Mouse (Mus musculus): ENCODE measurements around the gene Tcap. TPM values are rescaled to one million over a fixed set of nuclear protein-coding genes. Genes with fewer than 3 reads are reported as not detected.
A peak's percentile ranks its signal among the peaks of the same experiment; 100 is the strongest.

Gene Tcap
- polyA plus RNA-seq, 1 experiment from 2014 or later, result 1.7 TPM

GRCm38 (mm10) chr11:98341174-98341573 is 42.4 kb upstream of the Tcap start:
- WGBS (ENCODE audit: insufficient replicate concordance), result 53% methylated on average over 4 of the region's 4 CpGs

GRCm38 (mm10) chr11:98342000-98342945 is 41.3 kb upstream of the Tcap start:
- 3% methylated on average over 29 of the region's 29 CpGs for WGBS (ENCODE audit: insufficient replicate concordance)
- Histone ChIP-seq H3K4me2 (ENCODE audit: low read depth, low read length) (peak overlapping the region; percentile 34; the same call in 1 of the 2 replicates), H3K4me1 (ENCODE audit: control insufficient read depth, low read depth, low read length) (peaks cover 4% of the 10 kb centered on the region), H3K36me3 (ENCODE audit: control insufficient read depth, insufficient read depth) (no peaks in the 10 kb centered on the region), H3K27ac (ENCODE audit: low read length) (no peak overlapping the region), H3K9me3 (replicated peaks; ENCODE audit: control insufficient read depth, low read length) (no peaks in the 10 kb centered on the region), H3K4me3 (ENCODE audit: low read depth, low read length) (peak overlapping the region; percentile 13; the same call in 1 of the 2 replicates), H3K9ac (ENCODE audit: low read depth, low read length) (no peak overlapping the region), H3K27me3 (ENCODE audit: control insufficient read depth, insufficient read depth, low read depth, low read length) (peaks cover 77% of the 10 kb centered on the region)
- peak; percentile 19; the same call in 1 of the 2 replicates for ATAC-seq (ENCODE audit: low read depth)

More at GRCm38 (mm10) chr11:98341174-98341573, 42.4 kb upstream of the Tcap start:
- H3K9me3 ChIP-seq (replicated peaks; ENCODE audit: control insufficient read depth, low read length), result no peaks in the 10 kb centered on the region
- H3K36me3 ChIP-seq (ENCODE audit: control insufficient read depth, insufficient read depth), result no peaks in the 10 kb centered on the region
- H3K4me2 ChIP-seq (ENCODE audit: low read depth, low read length), result no peak overlapping the region
- no peak for ATAC-seq (ENCODE audit: low read depth)
- no peak overlapping the region for H3K9ac ChIP-seq (ENCODE audit: low read depth, low read length)
- H3K4me3 ChIP-seq (ENCODE audit: low read depth, low read length), result no peak overlapping the region
- H3K27ac ChIP-seq (ENCODE audit: low read length), result no peak overlapping the region
- peaks cover 4% of the 10 kb centered on the region for H3K4me1 ChIP-seq (ENCODE audit: control insufficient read depth, low read depth, low read length)
- peaks cover 77% of the 10 kb centered on the region for H3K27me3 ChIP-seq (ENCODE audit: control insufficient read depth, insufficient read depth, low read depth, low read length)

- ATAC-seq (ENCODE audit: low read depth), result no peak
- Histone ChIP-seq H3K36me3 (ENCODE audit: control insufficient read depth, insufficient read depth) (no peaks in the 10 kb centered on the region), H3K27ac (ENCODE audit: low read length) (no peak overlapping the region), H3K9me3 (replicated peaks; ENCODE audit: control insufficient read depth, low read length) (no peaks in the 10 kb centered on the region), H3K4me2 (ENCODE audit: low read depth, low read length) (peak overlapping the region; percentile 30; the same call in 1 of the 2 replicates), H3K4me3 (ENCODE audit: low read depth, low read length) (no peak overlapping the region), H3K4me1 (ENCODE audit: control insufficient read depth, low read depth, low read length) (peaks cover 4% of the 10 kb centered on the region), H3K27me3 (ENCODE audit: control insufficient read depth, insufficient read depth, low read depth, low read length) (peaks cover 77% of the 10 kb centered on the region), H3K9ac (ENCODE audit: low read depth, low read length) (no peak overlapping the region)
- 2% methylated on average over 14 of the region's 14 CpGs for WGBS (ENCODE audit: insufficient replicate concordance)
These were observed 38.4 kb upstream of the Tcap start for GRCm38 (mm10) chr11:98345253-98345652.

GRCm38 (mm10) chr11:98346168-98346567 is 37.4 kb upstream of the Tcap start:
- no peaks in the 10 kb centered on the region for H3K9me3 ChIP-seq (replicated peaks; ENCODE audit: control insufficient read depth, low read length)
- no peak overlapping the region for H3K9ac ChIP-seq (ENCODE audit: low read depth, low read length)
- no peak overlapping the region for H3K4me2 ChIP-seq (ENCODE audit: low read depth, low read length)
- no peak for ATAC-seq (ENCODE audit: low read depth)
- peaks cover 4% of the 10 kb centered on the region for H3K4me1 ChIP-seq (ENCODE audit: control insufficient read depth, low read depth, low read length)
- H3K27ac ChIP-seq (ENCODE audit: low read length), result no peak overlapping the region
- peaks cover 79% of the 10 kb centered on the region for H3K27me3 ChIP-seq (ENCODE audit: control insufficient read depth, insufficient read depth, low read depth, low read length)
- H3K36me3 ChIP-seq (ENCODE audit: control insufficient read depth, insufficient read depth), result no peaks in the 10 kb centered on the region
- H3K4me3 ChIP-seq (ENCODE audit: low read depth, low read length), result no peak overlapping the region
- WGBS (ENCODE audit: insufficient replicate concordance), result 12% methylated on average over 9 of the region's 9 CpGs

GRCm38 (mm10) chr11:98347385-98348082 is 36.1 kb upstream of the Tcap start:
- ATAC-seq (ENCODE audit: low read depth), result no peak
- H3K9ac ChIP-seq (ENCODE audit: low read depth, low read length), result no peak overlapping the region
- 19% methylated on average over 8 of the region's 12 CpGs for WGBS (ENCODE audit: insufficient replicate concordance)
- H3K4me1 ChIP-seq (ENCODE audit: control insufficient read depth, low read depth, low read length), result peaks cover 4% of the 10 kb centered on the region
- peaks cover 75% of the 10 kb centered on the region for H3K27me3 ChIP-seq (ENCODE audit: control insufficient read depth, insufficient read depth, low read depth, low read length)
- H3K27ac ChIP-seq (ENCODE audit: low read length), result no peak overlapping the region
- H3K4me3 ChIP-seq (ENCODE audit: low read depth, low read length), result no peak overlapping the region
- no peak overlapping the region for H3K4me2 ChIP-seq (ENCODE audit: low read depth, low read length)
- H3K36me3 ChIP-seq (ENCODE audit: control insufficient read depth, insufficient read depth), result no peaks in the 10 kb centered on the region
- no peaks in the 10 kb centered on the region for H3K9me3 ChIP-seq (replicated peaks; ENCODE audit: control insufficient read depth, low read length)

- Histone ChIP-seq H3K4me2 (ENCODE audit: low read depth, low read length) (peak within 1 kb of the TSS; percentile 53), H3K4me1 (ENCODE audit: control insufficient read depth, low read depth, low read length) (no peaks in the 10 kb centered on the region; the same call in none of the 2 replicates), H3K9ac (ENCODE audit: low read depth, low read length) (no peak within 1 kb of the TSS), H3K27me3 (ENCODE audit: control insufficient read depth, insufficient read depth, low read depth, low read length) (peaks cover 70% of the 10 kb centered on the region), H3K4me3 (ENCODE audit: low read depth, low read length) (peak within 1 kb of the TSS; percentile 37), H3K36me3 (ENCODE audit: control insufficient read depth, insufficient read depth) (no peaks in the 10 kb centered on the region), H3K9me3 (replicated peaks; ENCODE audit: control insufficient read depth, low read length) (no peaks in the 10 kb centered on the region), H3K27ac (ENCODE audit: low read length) (no peak within 1 kb of the TSS)
- WGBS (ENCODE audit: insufficient replicate concordance), result 1% methylated on average over 55 of the region's 55 CpGs
- 0 out of 2 replicates have a peak, but pooled peaks have one; percentile 9 for ATAC-seq (ENCODE audit: low read depth)
These were observed 35.3 kb upstream of the Tcap start, which contains the start of gene Ppp1r1b for GRCm38 (mm10) chr11:98348083-98348961. Ppp1r1b (plus strand) TSS chr11:98348404.

- WGBS (ENCODE audit: insufficient replicate concordance), result 9% methylated on average over 9 of the region's 9 CpGs
- H3K9ac ChIP-seq (ENCODE audit: low read depth, low read length), result no peak overlapping the region
These were observed 34.3 kb upstream of the Tcap start for GRCm38 (mm10) chr11:98349308-98349707.

GRCm38 (mm10) chr11:98352272-98352990 is 31.2 kb upstream of the Tcap start:
- Histone ChIP-seq H3K4me1 (ENCODE audit: control insufficient read depth, low read depth, low read length) (peaks cover 13% of the 10 kb centered on the region), H3K9ac (ENCODE audit: low read depth, low read length) (no peak overlapping the region)
- 61% methylated on average over 18 of the region's 18 CpGs for WGBS (ENCODE audit: insufficient replicate concordance)

More at GRCm38 (mm10) chr11:98349308-98349707, 34.3 kb upstream of the Tcap start:
- Histone ChIP-seq H3K4me2 (ENCODE audit: low read depth, low read length) (no peak overlapping the region), H3K4me1 (ENCODE audit: control insufficient read depth, low read depth, low read length) (no peaks in the 10 kb centered on the region; the same call in none of the 2 replicates), H3K36me3 (ENCODE audit: control insufficient read depth, insufficient read depth) (no peaks in the 10 kb centered on the region), H3K9me3 (replicated peaks; ENCODE audit: control insufficient read depth, low read length) (no peaks in the 10 kb centered on the region), H3K27me3 (ENCODE audit: control insufficient read depth, insufficient read depth, low read depth, low read length) (peaks cover 71% of the 10 kb centered on the region), H3K27ac (ENCODE audit: low read length) (no peak overlapping the region), H3K4me3 (ENCODE audit: low read depth, low read length) (no peak overlapping the region)
- ATAC-seq (ENCODE audit: low read depth), result no peak

More at GRCm38 (mm10) chr11:98352272-98352990, 31.2 kb upstream of the Tcap start:
- Histone ChIP-seq H3K4me2 (ENCODE audit: low read depth, low read length) (no peak overlapping the region), H3K27me3 (ENCODE audit: control insufficient read depth, insufficient read depth, low read depth, low read length) (peaks cover 50% of the 10 kb centered on the region), H3K9me3 (replicated peaks; ENCODE audit: control insufficient read depth, low read length) (no peaks in the 10 kb centered on the region), H3K36me3 (ENCODE audit: control insufficient read depth, insufficient read depth) (no peaks in the 10 kb centered on the region), H3K4me3 (ENCODE audit: low read depth, low read length) (no peak overlapping the region), H3K27ac (ENCODE audit: low read length) (no peak overlapping the region)
- no peak for ATAC-seq (ENCODE audit: low read depth)

Data from liver, embryonic 16.5 days (tissue).